Mouse (Mus musculus) ES-CJ7 (cell line): ENCODE data around the gene Tmprss2.

ENCODE experiments used
- DNase-seq: peaks from one replicate; pipeline ENCODE4 v3.0.0; 2011; ENCODE audit warnings: low read depth, low spot score

The Tmprss2 gene

GRCm38 (mm10) chr16:97610939-97611338 lies at the start of gene Tmprss2:
Gene Tmprss2, minus strand, starts transcription at chr16:97611195.
- DNase-seq = no peak

GRCm38 (mm10) chr16:97659225-97659658 lies 48.2 kb upstream of the Tmprss2 start:
- DNase-seq = peak; percentile 60

- DNase-seq = no peak
Observed at GRCm38 (mm10) chr16:97658481-97658880, 47.5 kb upstream of the Tmprss2 start.

GRCm38 (mm10) chr16:97655800-97656199 lies 44.8 kb upstream of the Tmprss2 start:
- DNase-seq = no peak

- no peak for DNase-seq
Observed at GRCm38 (mm10) chr16:97649522-97650188, 38.7 kb upstream of the Tmprss2 start.

GRCm38 (mm10) chr16:97644681-97645080 lies 33.7 kb upstream of the Tmprss2 start:
- no peak for DNase-seq

- DNase-seq = no peak
Observed at GRCm38 (mm10) chr16:97639630-97640029, 28.6 kb upstream of the Tmprss2 start.

- DNase-seq = no peak
Observed at GRCm38 (mm10) chr16:97632880-97633484, 22.0 kb upstream of the Tmprss2 start.

GRCm38 (mm10) chr16:97623166-97623565 lies 12.2 kb upstream of the Tmprss2 start:
- DNase-seq = no peak

- no peak for DNase-seq
Observed at GRCm38 (mm10) chr16:97622383-97622889, 11.4 kb upstream of the Tmprss2 start.

- DNase-seq = no peak
Observed at GRCm38 (mm10) chr16:97618285-97618684, 7.3 kb upstream of the Tmprss2 start.

- DNase-seq = no peak
Observed at GRCm38 (mm10) chr16:97612009-97612408, 1.0 kb upstream of the Tmprss2 start.

GRCm38 (mm10) chr16:97610246-97610645 lies 749 bp downstream of the Tmprss2 start:
- DNase-seq = no peak

GRCm38 (mm10) chr16:97609676-97610075 lies 1.3 kb downstream of the Tmprss2 start:
- DNase-seq = no peak

GRCm38 (mm10) chr16:97607956-97608355 lies 3.0 kb downstream of the Tmprss2 start:
- no peak for DNase-seq

GRCm38 (mm10) chr16:97606829-97607228 lies 4.2 kb downstream of the Tmprss2 start:
- no peak for DNase-seq

GRCm38 (mm10) chr16:97605957-97606721 lies 4.9 kb downstream of the Tmprss2 start:
- no peak for DNase-seq

- no peak for DNase-seq
Observed at GRCm38 (mm10) chr16:97602256-97602655, 8.7 kb downstream of the Tmprss2 start.

GRCm38 (mm10) chr16:97600591-97600990 lies 10.4 kb downstream of the Tmprss2 start:
- DNase-seq = no peak

- no peak for DNase-seq
Observed at GRCm38 (mm10) chr16:97598046-97598445, 12.9 kb downstream of the Tmprss2 start.

- DNase-seq = no peak
Observed at GRCm38 (mm10) chr16:97593816-97594509, 17.0 kb downstream of the Tmprss2 start.

GRCm38 (mm10) chr16:97593057-97593456 lies 17.9 kb downstream of the Tmprss2 start:
- DNase-seq = peak; percentile 66
